Comparison of ENCODE assay signal across 1 mouse cellular context in the genomic region with DNA sequence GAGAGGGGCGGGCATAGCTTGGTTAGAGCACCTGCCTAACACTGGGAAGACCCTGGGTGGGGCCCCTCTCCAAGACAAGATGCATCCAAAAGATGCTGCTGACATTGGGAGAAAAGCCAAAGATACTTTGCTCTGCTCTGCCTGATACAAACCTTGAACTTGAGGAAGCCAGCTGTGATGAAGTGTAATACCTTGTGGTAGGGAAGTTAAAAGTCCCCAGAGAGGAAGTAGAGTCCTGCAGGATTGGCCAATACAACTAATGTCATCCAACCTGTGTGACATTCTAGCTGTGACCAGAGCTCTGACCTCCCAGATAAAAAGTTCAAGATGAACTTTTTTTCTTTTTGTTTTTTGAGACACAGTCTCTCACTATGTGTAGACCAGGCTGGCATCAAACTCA.
TF ChIP-seq lines count a peak whose summit lies in the region.

No protein-coding gene starts in this region.

TF ChIP-seq in CH12.LX, 34 proteins besides CTCF, POLR2A, EP300 and RAD21:
- TF ChIP-seq ZKSCAN1 (IDR thresholded peaks at IDR 0.05; ENCODE audit: borderline replicate concordance, low read depth, low read length) (no peak), CHD2 (IDR thresholded peaks at IDR 0.05; ENCODE audit: low read length) (no peak), MEF2A (IDR thresholded peaks at IDR 0.05; ENCODE audit: borderline replicate concordance, low read depth, low read length) (no peak), JUN (IDR thresholded peaks at IDR 0.05; ENCODE audit: insufficient read depth, low read depth, low read length) (no peak), SIN3A (IDR thresholded peaks at IDR 0.05; ENCODE audit: low read length) (no peak), JUND (conservative IDR thresholded peaks at IDR 0.05; ENCODE audit: low read depth, low read length) (no peak), MAZ (IDR thresholded peaks at IDR 0.05; ENCODE audit: low read depth, low read length) (no peak), SMC3 (IDR thresholded peaks at IDR 0.05; ENCODE audit: low read depth, low read length) (no peak), IRF4 (IDR thresholded peaks at IDR 0.05; ENCODE audit: low read depth, low read length) (no peak), TCF12 (IDR thresholded peaks at IDR 0.05; ENCODE audit: low read depth, low read length) (no peak), HCFC1 (IDR thresholded peaks at IDR 0.05; ENCODE audit: low read depth, low read length) (no peak), UBTF (IDR thresholded peaks at IDR 0.05; ENCODE audit: low read depth, low read length) (no peak), MAX (IDR thresholded peaks at IDR 0.05; ENCODE audit: low read length) (no peak), ETS1 (conservative IDR thresholded peaks at IDR 0.05; ENCODE audit: low read depth, low read length) (no peak), ZMIZ1 (IDR thresholded peaks at IDR 0.05; ENCODE audit: low read depth, low read length) (no peak), POLR2AphosphoS2 (IDR thresholded peaks at IDR 0.05; ENCODE audit: low read depth, low read length) (no peak), CHD1 (IDR thresholded peaks at IDR 0.05; ENCODE audit: low read depth, low read length) (no peak), KAT2A (IDR thresholded peaks at IDR 0.05; ENCODE audit: insufficient replicate concordance, low read length) (no peak), GABPA (IDR thresholded peaks at IDR 0.05; ENCODE audit: insufficient replicate concordance, low read depth, low read length) (no peak), ZC3H11A (IDR thresholded peaks at IDR 0.05; ENCODE audit: low read depth, low read length) (no peak)
